Mouse (Mus musculus) lung, postnatal 10 days (tissue): ENCODE measurements around the gene Tec.

Experiments used
- DNase-seq: peaks from one replicate; pipeline ENCODE4 v3.0.0; 2021

Tec gene

DNA sequence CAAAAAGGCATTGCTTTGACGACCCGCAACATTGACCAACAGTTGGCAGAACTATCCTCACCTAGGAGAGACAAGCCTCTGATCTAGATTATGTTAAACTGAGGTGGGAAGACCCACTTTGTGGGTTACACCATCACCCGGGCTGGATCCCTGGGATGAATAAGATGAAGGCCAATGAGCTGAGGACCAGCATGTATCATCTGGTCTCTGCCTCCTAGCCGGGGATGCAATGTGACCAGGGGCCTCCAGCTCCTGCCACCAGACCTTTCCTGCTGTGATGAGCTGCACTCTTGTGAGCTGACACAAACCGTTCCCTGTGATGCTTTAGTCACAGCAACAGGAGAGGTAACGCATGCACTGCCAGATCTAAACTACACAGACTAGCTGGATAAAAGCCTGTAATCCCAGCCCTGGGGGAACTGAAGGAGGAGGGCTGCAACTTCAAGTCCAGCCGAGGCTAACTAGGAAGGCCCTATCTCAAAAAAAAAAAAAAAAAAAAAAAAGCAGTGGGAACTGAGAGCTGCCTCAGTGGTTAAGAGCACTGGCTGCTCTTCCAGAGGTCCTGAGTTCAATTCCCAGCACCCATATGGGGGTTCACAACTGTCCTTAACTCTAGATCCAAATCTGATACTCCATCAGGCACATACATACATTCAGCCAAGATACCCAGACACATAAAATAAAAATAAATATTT lies 15.8 kb downstream of the Tec start:
- no peak for DNase-seq

DNA sequence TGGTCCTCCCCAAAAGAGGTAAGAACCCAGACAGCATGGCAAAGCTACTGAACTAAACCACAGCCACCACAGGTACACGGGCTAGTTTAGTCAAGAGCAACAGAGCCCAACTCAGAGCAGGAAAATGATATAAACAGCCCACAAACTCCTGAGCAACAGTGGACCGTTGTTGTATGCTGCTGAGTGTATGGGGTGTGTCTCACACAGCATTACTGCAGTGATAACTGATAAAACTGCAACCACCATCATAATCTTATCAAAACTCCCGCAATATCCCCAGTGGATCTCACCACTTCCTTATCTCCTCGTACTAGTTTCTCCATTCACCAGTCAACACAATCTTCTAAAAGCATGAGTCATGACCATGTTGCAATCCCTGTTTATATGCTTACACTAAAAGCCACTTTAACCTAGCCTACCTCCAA lies 16.6 kb downstream of the Tec start:
- no peak for DNase-seq

DNA sequence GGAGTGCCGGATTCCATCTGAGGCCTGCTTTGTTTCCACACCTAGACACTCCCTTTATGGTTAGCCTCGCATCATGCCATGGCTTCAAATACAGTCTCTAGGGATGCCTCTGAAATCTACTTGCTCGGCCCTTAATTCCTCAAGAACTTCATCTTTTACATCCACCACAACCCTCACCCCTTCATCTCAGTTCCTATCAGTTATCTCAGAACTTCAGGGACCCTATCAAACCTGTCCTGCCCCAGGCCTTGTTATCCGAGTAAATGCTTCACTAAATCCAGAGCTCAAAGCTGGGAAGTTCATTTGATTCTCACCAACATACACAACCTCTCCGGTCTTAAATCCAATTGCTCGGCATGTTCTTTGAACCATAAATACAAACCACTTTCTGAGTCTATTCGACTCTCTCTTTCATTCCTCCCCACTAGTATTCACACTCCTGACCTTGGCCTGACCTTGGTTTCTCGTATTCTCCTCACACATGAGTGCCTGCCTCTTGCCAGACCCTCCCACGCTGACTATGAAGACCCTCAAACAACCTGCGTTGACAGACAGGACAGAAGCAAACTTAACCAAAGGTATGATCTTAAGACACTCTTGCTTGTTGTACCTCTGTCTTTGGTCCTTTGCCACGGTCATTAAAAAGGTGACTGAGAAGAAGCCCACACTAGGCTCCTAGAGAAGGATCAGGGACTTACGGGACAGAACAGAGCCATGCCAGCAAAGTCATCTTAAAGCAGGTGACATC lies 17.2 kb downstream of the Tec start:
- no peak for DNase-seq

DNA sequence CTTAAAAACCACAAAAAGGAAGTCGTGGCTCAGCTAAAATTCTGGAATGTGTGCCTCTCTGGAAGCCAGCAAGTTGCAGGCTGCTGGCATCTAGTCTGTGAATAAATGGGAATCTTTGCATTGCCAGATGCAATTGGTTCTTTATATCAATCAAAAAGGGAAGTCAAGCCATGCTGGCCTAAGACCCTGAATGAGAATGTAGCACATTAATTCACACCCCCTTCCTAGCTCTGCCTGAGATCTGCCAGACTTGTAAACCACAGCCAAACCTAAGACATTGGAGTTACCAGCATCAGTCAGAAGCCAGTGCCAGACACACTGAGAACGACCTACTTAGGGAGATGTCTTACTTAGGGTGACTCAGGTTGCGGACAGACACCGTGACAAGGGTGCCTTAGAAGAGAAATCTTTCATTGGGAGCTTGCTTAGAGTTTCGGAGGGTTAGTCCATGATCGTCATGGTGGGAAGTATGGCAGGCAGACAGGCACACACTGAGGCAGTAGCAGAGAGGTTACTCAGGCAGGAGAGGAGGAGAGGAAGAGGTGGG lies 19.3 kb downstream of the Tec start:
- no peak for DNase-seq

DNA sequence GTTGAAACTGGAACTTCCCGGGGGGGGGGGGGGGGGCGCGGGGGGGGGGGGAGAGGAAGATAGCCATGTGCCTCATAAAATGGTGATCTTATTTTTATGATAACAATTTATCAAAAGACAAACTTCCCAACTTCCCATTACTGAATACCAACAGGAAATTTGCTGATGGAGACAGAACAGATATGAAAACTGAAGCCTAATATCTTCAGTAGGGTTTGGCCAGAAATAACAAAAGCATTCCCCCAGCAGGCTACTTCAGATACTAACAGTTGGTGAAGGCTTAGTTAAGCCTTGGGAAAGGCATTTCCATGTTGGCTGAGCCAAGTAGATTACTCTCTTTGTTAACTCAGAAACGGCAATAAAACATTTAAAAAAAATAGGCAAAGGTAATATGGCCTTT lies 21.6 kb downstream of the Tec start:
- no peak for DNase-seq

DNA sequence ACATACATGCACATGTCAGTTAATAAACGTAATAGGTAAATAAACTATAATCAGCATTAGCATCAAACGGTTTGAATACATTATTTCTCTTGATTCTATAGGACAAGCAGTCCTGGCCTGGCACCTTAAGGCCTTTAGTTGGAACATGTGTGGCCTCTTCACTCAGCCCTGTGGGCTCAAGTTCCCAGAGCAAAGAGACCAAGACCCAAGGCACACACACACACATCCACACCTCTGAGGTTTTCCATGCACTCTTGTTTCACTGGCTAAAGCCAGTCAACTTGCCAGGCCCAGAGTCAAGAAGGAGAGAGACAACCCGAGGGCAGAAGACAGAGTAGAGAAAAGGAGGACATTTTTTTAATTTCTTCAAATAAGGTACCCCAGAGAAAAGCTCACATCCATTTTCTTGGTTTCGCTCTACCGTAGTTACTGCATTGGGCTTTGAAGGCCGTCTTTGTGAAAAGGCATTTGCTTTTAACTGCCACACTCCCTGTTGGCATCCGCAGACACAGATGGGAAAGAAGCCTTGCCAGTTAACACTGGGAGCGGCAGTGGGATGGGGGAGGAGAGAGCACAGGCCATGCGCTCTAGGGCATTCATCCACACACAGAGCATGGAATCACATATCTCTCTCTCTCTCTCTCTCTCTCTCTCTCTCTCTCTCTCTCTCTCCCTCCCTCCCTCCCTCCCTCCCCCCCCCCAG lies 22.2 kb downstream of the Tec start:
- DNase-seq: no peak

DNA sequence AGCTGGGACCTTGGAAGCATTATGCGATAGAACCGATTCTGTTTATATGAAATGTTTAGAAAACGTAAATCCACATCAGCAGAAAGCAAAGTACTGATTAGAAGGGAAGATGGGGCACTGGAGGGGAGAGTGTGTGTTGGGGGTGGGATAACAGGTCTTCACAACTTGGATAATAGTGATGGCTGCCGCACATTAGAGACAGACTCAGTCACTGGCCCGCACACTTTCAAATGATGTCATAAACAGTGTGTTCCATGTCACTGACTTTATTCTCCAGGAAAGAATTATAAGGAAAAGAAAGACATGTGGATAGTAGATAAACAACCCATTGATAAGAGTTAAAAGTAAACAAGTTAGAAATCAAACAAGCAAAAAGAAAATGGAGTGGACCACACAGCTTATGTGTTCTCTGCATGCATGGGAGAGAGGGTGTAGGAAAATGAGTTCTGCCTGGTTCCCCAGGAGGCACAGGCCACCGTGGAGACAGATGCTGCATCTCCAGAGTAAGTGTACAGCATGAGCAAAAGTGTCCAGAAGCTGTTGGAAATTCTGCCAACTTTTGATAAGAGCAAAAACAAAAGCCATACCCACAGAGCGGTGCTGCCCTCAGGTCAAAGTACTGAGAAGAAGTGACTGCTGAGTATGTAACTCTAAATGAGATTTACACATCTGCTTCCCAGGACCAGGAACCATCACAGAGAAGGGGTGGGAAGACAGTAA lies 23.3 kb downstream of the Tec start:
- no peak for DNase-seq

DNA sequence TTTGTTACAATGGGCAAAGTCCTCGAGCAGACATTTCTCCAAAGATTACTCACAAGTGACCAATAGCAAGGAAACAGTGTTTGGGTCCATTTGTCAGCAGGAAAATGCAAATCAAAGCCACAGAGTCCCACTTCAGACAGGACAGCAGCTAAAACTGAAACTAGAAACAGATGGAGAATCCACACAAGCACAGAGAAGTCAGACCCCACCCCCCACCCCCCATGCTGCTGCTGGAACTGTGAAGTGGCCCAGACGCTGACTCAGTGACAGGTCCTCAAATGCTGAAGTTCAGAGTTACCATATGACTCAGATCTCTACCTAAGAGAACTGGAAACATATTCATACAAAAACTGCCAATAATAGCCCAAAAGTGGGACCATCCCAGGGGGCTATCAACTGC lies 24.0 kb downstream of the Tec start:
- DNase-seq: no peak

DNA sequence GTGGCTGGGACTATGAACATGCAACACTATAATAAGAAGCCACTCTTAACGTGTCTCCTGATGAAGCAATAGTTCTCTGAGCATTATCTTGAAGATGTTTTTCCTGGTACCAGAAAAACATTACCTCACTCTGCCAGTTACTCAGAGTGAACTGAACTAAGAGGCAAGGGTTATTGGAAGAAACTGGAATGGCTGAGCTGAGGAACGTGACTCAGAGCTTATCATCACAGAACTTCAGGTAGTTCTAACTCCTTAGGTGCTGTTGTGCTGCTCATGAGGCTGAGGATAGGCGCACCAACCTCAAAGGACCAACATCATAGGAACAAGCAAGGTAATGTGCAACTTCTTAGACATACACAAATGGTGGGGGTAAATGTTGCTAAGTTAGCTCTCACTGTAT lies 28.6 kb downstream of the Tec start:
- no peak for DNase-seq

DNA sequence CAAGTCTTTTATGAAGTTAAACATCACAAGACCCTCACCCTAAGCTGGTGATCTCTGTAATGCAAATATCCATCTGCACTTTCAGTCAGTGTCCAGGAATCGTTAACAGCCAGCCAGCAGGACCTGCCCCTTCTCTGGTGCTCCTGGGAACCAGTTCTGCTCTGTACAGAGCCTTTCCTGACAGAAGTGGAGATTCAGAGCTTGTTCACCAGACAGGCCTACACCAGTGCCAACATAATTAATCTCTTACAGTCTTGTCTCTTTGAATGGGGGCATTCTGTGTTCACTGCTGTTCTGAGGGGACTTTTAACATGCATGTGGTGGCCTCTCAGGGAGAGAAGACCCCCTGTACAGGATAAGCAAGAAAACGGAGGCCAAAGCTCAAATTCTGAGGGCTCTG lies 29.3 kb downstream of the Tec start:
- DNase-seq: no peak

DNA sequence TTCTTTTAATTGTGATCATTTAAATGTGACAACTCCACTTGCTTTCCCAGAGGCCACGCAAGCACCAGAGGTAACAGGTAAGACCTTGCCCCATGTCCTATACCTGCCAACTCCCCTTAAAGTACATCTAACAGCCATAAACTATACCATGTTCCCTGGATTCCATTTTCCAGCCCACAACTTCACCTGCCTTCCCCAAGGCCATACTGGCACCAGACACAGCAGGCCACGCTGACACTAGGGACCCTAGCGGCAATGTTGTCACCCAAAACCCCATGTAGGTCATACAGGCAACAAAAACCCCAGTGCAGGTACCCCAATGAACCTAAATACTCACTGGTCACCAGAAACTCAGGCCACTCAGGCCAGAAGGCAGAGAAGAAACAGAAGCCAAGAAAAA lies 32.6 kb downstream of the Tec start:
- no peak for DNase-seq

DNA sequence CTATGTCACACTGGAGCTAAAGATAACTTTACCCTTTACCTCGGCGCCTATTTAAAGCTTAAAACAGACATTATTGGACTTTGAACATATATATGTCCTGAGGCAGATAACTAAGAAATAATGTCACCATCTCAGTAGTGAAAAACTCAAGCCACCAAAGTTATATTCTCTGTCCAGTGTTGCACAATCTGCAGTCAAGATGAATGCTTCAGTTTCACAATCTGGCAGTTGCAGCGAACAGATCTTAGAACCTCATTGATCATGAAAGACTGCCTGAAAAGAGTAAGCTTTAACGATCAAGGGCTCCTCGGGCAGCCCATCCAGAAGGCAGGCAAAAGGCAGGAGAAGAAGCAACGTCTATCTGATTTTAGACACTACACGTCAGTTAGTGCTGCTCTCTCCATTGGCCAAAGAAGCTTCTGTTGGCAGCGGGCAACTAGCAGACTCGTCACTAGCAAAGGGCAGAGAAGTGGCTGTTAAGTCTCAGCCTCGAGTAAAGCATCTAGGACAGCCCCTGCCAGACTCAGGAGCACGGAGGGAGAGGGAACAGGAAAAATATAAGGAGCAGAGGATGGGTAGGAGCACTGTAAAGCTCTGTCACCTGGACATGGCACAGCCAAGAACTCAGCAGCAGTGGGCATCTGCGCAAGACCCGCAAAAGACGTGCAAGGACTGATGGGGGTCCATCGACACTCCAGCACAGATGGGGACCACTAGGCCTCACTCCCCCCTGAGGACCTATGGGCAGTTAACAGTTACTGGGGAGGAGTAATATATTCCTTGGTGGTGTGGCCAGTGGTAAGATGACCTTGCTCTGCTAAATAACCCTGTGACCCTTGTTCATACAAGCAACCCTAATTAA lies 35.1 kb downstream of the Tec start:
- no peak for DNase-seq

DNA sequence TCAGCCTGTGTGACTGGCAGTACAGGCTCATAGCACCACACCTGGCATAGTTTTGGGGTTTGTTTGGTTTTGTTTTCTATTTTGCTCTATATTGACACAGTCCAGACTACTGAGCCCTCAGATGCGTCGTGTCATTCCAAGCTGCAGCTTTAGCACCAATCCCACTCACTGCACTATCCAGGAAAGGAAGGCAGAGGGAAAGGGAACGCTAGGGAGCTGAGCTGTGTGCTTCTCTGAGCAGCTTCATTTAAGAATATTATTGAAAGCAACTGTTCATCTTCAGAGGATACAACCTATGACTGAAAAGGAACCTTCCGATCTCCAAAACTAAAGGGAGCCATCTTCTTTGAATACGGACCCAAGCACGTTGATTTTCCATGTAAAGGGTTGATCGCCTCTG lies 36.1 kb downstream of the Tec start:
- DNase-seq: no peak

DNA sequence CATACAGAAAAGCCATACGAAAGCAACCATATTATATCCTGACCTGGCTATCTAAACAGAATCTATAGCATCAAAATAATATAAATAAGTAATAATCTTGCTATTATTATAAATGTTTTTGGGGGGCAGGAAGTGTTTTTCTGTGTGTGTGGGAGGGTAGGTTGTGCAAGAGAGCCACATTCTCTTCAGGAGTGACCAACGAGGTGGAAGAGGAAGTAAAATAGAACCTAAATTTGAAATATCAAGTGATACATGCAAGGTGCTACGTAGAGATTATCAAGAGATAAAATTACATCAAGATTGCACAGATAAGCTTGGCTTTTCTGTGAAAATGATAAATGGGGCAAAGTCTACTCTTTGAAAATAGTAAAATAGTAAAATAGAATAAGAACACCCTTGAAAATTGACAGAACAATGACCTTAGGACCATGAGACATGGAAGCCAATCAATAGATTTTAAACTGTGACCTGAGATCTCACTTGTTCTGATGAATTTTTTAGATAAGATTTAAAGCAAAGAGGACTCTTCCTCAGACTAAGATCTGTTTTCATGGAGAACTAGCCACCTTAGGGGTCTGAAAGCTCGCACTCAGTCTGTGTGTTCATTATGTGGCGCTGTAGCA lies 37.2 kb downstream of the Tec start:
- no peak for DNase-seq

DNA sequence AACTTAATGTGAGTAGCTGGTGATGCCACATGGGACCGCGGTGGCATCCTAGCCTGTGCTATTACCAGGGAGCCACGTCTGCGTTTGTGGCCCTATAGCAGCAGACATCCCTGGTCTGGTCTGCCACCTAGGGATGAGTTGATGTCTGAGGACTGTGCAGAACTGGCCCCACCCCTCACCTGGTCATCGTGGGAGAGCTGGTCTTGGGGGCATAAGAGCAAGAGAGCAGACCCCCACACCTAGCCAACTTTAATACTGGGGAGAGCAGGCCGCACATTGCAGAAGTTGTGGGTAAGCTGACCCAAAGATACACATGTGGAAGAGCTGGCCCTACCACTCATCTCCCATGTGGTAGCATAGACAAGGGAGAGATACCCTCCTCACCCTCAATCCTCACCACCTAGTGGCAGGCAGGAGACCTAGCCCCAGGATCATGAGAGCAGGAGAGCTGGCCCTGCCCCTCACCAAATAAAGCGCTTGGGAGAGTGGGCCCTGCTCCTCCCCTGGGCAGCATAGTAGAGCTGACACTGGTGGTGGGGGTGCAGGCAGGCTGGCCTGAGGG lies 38.7 kb downstream of the Tec start:
- no peak for DNase-seq

DNA sequence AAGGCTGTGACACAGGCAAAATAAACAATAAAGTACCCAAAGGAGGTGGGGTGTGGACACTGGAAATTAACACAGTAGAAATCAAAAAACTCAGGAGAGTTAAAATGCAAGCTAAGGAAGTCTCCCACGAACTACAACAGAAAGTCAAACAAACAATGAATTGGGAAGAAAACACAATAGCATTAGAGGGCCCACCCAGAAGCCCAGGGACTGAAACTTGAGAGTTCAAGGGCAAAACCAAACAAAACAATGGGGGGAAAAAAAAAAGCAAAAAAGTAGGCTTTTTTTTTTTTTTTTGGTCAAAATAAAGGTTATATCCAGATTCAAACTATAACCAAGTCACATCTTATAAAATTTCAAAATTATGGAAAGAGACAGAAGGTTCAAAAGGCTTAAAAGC lies 39.9 kb downstream of the Tec start:
- DNase-seq: no peak

DNA sequence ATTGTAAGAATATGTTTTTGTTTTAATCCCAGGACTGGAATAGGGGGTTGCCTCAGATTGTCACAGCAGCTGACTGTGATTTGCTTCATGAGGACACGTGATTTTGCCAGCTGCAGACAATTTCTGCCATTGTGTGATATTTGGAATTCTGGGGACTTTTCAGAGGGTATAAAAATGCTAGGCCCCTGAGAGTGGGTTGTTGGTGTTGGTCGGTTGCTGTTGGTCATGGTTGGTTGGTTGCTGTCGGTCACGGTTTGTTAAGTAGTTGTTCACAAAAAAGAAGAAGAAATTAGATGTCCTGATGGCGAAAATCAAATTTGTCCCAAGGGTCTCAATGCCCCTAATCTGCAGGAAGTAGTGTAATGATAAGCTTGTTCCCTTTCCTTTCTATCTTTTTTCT lies 40.8 kb downstream of the Tec start:
- no peak for DNase-seq

DNA sequence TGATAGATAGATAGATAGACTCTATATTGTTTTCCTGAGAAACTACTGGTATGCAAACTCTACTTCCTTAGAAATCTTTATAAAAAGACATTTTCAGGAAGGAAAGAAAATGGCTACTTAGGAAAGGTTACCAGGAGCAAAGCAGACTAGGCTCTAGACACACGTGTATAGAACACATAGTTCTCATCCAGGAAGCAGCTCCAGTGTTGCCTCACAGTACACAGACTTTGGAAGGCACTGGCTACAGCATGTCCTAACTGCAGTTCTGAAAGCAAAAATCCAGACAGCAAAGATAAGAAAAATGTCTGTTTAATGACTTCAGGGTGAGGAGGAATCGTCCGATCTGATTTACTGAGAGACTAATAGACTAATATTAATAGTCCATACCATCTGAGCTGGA lies 41.8 kb downstream of the Tec start:
- no peak for DNase-seq

DNA sequence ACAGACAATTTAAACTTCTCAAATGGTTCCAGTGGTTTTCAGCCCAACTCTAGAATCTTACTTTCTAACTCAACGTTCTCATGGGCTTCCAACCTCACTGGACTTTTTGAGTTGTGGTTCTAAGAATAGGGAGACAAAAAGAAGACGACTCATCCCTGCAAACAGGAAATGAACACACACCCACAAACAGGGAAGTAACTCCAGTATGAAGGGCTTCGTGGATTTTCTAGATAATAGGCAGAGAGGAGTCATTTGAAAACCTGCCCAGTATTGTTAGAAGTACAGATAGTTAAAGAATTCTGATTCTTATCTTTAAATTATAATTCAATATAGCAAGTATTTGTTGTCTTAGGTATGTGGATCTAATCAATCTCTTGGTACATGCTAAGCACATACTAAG lies 47.6 kb downstream of the Tec start:
- DNase-seq: no peak

DNA sequence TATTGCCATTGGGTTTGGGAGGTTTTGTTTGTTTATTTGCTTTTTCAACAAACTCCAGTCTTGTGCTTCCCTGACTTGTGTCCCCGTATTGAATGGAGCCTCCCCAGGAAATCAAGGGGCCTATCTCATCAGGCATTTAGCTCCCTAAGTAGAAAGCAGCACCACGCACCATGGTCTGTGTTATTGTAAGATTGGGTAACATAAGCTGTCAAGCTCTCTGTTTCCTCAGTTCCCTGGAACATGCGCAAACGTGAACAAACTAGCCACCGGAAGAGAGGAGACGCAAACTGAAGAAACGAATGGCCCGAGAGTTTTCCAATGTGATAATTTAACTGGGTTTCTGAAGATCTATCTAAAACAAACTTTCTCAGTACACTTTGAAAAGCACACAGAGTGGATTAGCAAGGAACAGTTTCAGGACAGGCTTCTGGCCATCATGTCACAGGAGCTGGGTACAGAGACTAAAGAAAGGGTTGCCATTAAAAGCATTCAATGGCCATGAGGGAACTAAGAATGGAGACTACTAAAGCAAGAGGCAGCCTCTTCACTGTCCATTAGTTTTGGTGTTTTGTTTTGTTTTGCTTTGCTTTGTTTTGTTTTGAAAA lies 48.1 kb downstream of the Tec start:
- no peak for DNase-seq
